Mouse (Mus musculus) layer of hippocampus, adult 8-10 months (tissue): ENCODE data around the gene Ccdc93. TPM values are rescaled to one million over a fixed set of nuclear protein-coding genes. Genes with fewer than 3 reads are reported as not detected.
A peak's percentile ranks its signal among the peaks of the same experiment; 100 is the strongest.

Experiments
- DNase-seq, 2 experiments: peaks; one replicate each; pipeline ENCODE4 v3.0.0; 2022; ENCODE audit warnings: low spot score in 2 of 2
- total RNA-seq, 4 experiments: library from RNA; stranded (reverse); gene quantifications; 2 replicates each; pipeline ENCODE4 v1.2.4; 2022

Ccdc93 gene
- total RNA-seq, 4 experiments from 2014 or later, result 31.7 to 38.1 (median 34.2) TPM

DNA sequence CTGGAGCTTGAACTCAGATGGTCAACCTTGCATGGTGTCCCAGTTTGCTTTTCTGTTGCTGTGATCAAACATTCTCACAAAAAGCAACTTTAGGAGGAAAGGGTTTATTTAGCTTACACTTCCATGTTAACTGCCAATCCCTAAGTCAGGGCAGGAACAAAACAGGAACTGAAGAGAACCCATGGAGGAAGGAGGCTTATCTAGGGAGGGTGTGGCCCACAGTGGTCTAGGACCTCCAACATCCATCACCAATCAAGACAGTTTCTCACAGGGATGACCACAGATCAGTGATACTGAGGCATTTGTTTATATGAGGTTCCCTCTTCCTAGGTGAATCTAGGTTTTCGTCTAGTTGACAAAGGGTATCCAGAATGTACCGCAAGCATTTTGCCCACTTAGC is 81.1 kb downstream of the Ccdc93 start:
- no peak for DNase-seq

DNA sequence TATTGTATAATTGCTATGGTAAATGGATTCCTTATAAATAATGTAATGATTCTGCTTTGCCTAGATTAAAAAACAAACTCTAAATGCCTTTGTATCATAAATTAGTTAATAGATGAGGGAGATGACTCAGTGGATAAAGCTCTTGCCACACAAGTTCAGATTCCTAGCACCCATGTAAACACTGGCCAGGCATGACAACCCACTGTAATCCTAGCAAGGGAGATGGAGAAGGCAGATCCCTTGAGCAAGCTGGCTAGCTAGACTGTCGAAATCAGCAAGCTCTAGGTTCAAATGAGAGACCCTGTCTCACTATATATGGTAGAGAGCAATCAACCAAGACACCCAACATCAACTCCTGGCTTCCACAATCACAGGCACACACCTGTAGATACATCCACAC is 87.8 kb downstream of the Ccdc93 start:
- DNase-seq, result no peak

DNA sequence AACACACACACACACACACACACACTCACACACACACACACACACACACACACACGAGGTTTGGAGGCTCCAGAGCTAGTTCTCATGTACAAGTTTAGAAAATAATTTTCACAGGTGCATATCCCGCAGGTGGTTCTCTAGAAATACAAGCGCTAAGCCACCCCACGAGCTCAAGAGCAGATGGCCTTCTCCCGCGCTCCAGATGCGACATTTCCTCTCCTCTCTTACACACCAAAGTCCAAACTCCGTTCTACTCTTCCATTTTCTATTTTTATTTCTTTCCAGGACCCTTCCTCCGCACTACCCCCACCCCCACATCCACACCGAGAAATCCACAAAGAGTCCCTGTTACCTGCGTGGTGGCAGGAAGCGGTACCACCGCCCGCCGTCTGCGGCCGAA is 96.2 kb downstream of the Ccdc93 start:
- DNase-seq, result peak in 1 of 2 experiments; percentile 42

DNA sequence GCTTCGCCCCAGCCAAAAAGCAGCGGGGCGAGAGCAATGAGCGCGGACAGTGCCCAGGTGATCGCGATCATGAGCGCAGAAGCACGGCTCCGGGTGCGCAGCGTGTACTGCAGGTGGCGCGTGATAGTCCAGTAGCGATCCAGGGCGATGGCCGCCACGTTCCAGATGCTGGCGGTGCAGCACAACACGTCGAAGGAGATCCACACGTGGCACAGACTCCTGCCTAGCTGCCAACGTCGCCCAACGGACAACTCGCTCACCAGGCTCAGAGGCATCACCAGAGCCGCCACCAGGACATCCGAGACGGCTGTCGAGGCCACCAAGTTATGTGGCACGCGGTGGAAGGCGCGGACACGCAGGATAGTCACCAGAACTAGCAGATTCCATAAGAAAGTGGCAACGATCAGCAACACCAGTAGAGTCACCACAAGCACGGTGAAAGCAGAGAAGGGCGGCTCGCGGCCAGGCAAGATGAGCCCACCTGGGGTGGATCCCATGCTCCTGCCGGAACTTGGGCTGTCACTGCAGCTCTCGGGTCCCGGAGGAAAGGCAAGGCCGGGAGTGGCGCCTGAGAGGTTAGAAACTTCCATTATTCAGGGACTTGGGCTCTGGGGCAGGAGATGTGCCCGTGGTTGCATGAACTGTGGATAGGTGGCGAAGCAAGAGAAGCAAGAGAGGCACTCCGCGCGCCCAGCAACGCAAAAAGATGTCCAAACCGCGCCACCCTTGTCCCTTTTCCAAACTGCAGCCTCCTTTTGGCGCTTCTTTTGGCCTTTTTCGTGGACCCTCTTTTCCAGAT is 97.0 kb downstream of the Ccdc93 start:
- peak in 1 of 2 experiments; percentile 14 for DNase-seq

DNA sequence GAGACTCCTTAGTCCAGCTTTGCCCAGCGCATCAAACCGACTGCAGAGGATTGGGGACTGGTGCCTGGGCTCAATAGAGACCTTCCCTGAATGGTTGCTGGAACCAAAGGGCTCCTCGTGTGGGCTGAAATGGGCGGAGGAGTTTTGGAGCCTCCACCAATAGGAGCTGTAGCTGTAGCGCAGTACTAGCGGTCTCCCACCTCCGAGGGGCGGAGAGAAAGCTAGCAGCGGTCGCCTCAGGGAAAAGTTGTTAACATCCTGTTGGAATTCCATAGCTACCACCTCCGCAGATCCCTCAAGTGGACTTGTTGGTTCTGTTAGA is 97.5 kb downstream of the Ccdc93 start, which contains the start of gene Htr5b:
Gene Htr5b (minus strand): TSS at position 67 of the 322 bp plus-strand sequence.
- DNase-seq, result peak in 1 of 2 experiments; percentile 26

DNA sequence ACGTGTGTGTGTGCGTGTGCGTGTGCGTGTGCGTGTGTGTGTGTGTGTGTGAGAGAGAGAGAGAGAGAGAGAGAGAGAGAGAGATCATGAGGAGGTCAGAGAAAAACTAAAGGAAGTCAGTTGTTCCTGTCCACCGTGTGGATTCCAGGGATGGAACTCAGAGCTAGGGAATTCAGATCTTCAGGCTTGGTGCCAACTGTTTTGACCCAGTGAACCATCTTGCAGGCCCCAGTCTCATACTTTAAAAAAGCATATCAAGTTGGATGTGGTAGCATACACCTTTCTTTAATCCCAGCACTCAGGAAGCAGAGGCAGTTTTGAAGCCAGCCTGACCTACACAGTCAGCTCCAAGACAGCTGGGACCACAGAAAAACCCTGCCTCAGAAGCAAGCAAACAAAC is 98.4 kb downstream of the Ccdc93 start:
- no peak for DNase-seq

DNA sequence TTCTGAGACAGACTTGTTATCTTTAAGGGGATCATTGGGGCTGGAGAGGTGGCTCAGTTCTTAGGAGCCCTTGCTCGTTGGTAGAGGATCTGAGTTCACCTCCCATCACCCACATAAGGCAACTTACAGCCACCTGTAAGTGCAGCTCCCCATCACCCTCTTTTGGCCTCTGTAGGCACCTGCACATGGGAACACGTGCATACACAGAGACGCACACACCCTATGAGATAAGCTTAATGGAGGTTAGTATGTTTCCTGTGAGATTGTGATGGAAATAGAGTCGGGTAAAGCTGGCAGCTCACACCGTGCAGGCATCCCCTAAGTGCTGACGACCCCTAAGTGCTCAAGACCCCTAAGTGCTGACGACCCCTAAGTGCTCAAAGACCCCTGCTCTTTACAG is 100.6 kb downstream of the Ccdc93 start:
- DNase-seq, result no peak

DNA sequence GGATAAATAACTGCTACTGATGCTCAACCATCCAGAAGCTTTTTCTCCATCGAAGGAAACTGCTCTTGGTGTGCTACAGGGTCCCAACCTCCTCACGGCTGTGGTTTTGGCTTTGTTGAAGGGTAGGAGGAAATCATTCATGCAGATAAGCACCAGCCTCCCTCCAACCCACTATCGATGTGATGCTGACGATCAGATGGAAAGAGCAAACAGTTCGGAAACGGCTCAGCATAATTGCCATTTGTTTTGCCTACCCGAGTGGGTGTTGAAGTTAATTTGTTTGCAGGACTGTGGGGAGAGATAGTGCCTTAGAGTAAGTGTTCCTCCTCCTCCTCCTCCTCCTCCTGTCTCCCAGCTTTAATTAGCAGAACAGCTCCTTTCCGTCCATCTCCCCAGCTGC is 109.5 kb downstream of the Ccdc93 start:
- peak; percentile 38 to 57 for DNase-seq

DNA sequence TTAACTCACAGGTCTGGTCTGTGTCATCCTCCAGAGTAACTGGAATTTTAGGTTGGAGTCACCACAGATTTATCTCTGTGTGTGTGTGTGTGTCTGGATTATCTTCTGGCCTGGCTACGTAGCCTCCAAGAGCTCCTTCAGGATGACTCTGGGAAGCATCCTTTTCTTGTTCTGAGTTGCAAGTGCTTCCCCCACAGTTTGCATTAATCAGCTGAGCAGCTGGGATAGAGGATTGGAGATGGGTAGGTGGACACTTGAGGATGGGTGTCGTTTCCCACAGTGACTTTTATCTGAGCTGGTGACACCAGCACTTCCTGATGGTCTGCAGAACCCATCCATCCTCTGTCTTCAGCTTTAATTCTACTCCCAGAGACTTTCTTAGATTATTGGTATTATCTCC is 116.0 kb downstream of the Ccdc93 start:
- DNase-seq, result peak in 1 of 2 experiments; percentile 15

DNA sequence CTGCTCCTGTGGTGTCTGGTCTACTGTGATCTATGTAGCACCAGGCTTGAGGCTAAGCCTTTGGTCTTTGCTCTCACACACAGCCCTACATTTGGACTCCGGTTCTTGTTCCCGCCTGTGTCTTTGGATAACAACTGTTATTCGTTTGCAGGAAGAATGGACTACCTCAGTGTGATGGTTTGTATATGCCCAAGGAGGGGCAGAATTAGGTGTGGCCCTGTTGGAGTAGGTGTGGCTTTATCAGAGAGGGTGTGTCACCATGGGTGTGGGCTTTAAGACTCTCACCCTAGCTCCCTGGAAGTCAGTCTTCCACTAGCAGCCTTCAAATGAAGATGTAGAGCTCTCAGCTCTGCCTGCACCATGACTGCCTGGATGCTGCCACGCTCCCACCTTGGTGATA is 117.8 kb downstream of the Ccdc93 start:
- no peak for DNase-seq

DNA sequence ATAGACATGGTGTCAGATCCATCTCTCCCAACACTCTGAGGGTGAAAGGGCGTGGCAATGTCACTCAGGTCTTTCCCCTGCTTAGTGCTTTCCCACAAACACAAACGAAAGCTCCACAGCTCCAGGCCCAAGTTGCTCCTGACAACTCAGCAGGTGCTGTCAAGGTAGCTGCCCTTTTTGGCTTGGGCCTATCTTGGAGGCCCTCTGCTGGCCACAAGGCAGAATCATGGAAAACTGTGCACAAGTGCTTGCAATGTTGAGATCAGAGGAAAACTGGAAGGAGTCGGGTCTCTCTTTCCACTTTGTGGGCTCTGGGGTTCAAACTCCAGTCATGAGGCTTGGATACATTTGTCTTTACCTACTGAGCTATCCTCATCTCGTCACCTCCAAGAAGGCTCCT is 118.6 kb downstream of the Ccdc93 start:
- peak in 1 of 2 experiments; percentile 23 for DNase-seq

DNA sequence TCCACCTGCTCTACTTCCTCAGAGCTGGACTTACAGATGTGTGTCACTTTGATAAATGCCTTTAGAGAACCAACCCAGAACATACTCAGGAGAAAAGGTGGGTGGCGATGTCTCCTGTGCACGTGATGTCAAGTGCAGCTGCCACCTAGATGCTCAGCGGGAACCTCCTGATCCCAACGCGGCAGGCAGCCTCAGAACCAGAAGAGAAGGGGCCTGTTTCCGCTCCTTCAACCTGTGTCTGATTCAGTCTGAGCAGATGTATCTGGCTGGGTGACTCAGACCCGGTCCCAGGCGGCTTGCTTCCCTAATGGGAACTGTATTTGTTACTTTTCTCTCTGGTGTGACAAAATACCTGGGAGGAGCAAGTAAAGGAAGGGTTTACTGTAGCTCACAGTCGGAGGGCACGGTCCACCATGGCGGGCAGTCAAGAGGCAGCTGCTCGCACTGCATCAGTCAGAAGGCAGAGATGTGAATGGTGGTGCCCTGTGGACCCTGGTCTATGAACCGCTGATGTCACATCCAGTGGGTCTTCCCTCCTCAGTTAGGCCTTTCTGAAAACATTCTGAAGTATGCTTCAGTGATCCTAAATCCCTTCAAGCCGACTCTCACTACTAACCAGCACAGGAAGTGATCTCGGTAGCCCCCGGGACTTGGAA is 120.1 kb downstream of the Ccdc93 start:
- DNase-seq, result peak in 1 of 2 experiments; percentile 7

DNA sequence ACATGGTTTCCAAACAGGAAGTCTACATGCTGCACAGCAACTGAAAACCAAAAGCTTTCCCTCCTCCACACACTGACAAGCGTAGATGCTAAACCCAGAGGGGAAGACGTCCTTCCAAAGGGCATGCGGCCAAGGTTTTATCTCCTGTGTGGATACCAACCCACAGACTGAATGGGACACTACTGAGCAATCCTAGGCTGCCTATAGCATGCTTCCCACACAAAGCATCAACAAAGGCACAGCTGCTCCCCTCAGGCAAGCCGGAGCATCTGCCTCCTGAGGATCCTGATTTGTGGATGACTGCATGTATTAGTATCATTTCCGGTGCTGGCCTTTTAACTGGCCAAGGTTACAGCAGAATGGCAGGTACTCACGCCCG is 120.6 kb downstream of the Ccdc93 start:
- DNase-seq, result peak in 1 of 2 experiments; percentile 45

Other genes starting within 250 kb of the Ccdc93 start
- gene Insig2, start 98.5 kb upstream of the Ccdc93 start, total RNA-seq, result 10 to 100 TPM; 61.8 to 92.0 (median 70.9) TPM
- 1 to 10 TPM; 6.3 to 7.2 (median 6.7) TPM for gene Htr5b, start 97.4 kb downstream of the Ccdc93 start, total RNA-seq
- 10 to 100 TPM; 24.0 to 29.4 (median 26.5) TPM for gene Ddx18, start 136.9 kb downstream of the Ccdc93 start, total RNA-seq